Mouse (Mus musculus): ENCODE data around the gene Foxs1.

- no peak for TF ChIP-seq CTCF (IDR thresholded peaks at IDR 0.05; ENCODE audit: low read depth, low read length)
- no peak for TF ChIP-seq POLR2A (IDR thresholded peaks at IDR 0.05; ENCODE audit: extremely low read depth, insufficient read depth, low read length)
These were observed 19.5 kb downstream of the Foxs1 start for GRCm38 (mm10) chr2:152913471-152913870.

All from liver, adult 2 months (tissue).